Mouse (Mus musculus): Measurements from ENCODE around the gene Col6a4. TPM values are rescaled to one million over a fixed set of nuclear protein-coding genes. Genes with fewer than 3 reads are reported as not detected.

Col6a4 gene
- polyA plus RNA-seq, 1 experiment from 2014 or later, result not detected

GRCm38 (mm10) chr9:106071651-106072050, 24.9 kb downstream of the Col6a4 start:
- H3K9me3 ChIP-seq (replicated peaks), result no peaks in the 10 kb centered on the region
- WGBS (ENCODE audit: insufficient replicate concordance), result 56% methylated on average over 6 of the region's 6 CpGs
- no peak overlapping the region for H3K4me2 ChIP-seq
- no peaks in the 10 kb centered on the region for H3K27me3 ChIP-seq
- no peak overlapping the region for H3K4me3 ChIP-seq (replicated peaks)
- no peak overlapping the region for H3K9ac ChIP-seq
- ATAC-seq (ENCODE audit: low read depth), result no peak
- DNase-seq, result no peak
- H3K4me1 ChIP-seq (replicated peaks), result no peaks in the 10 kb centered on the region
- no peak overlapping the region for H3K27ac ChIP-seq
- no peaks in the 10 kb centered on the region for H3K36me3 ChIP-seq

- Histone ChIP-seq H3K9me3 (replicated peaks) (no peaks in the 10 kb centered on the region), H3K27me3 (no peaks in the 10 kb centered on the region), H3K36me3 (no peaks in the 10 kb centered on the region), H3K4me2 (no peak overlapping the region), H3K4me1 (replicated peaks) (no peaks in the 10 kb centered on the region), H3K27ac (no peak overlapping the region), H3K4me3 (replicated peaks) (no peak overlapping the region), H3K9ac (no peak overlapping the region)
- no peak for ATAC-seq (ENCODE audit: low read depth)
- DNase-seq, result no peak
- WGBS (ENCODE audit: insufficient replicate concordance), result 77% methylated on average over 4 of the region's 4 CpGs
These were observed 43.1 kb downstream of the Col6a4 start for GRCm38 (mm10) chr9:106053446-106053845.

- H3K9me3 ChIP-seq (replicated peaks), result no peaks in the 10 kb centered on the region
- ATAC-seq (ENCODE audit: low read depth) (no peak), DNase-seq (no peak)
- no peaks in the 10 kb centered on the region for H3K27me3 ChIP-seq
- 79% methylated on average over 9 of the region's 9 CpGs for WGBS (ENCODE audit: insufficient replicate concordance)
- no peaks in the 10 kb centered on the region for H3K4me1 ChIP-seq (replicated peaks)
- H3K9ac ChIP-seq, result no peak overlapping the region
- no peaks in the 10 kb centered on the region for H3K36me3 ChIP-seq
- H3K4me3 ChIP-seq (replicated peaks), result no peak overlapping the region
- no peak overlapping the region for H3K27ac ChIP-seq
- no peak overlapping the region for H3K4me2 ChIP-seq
These were observed 52.6 kb downstream of the Col6a4 start for GRCm38 (mm10) chr9:106043921-106044503.

GRCm38 (mm10) chr9:106039915-106040659, 56.5 kb downstream of the Col6a4 start:
- Histone ChIP-seq H3K27me3 (no peaks in the 10 kb centered on the region), H3K9me3 (replicated peaks) (no peaks in the 10 kb centered on the region), H3K4me2 (no peak overlapping the region), H3K36me3 (no peaks in the 10 kb centered on the region), H3K27ac (no peak overlapping the region), H3K4me3 (replicated peaks) (no peak overlapping the region), H3K4me1 (replicated peaks) (no peaks in the 10 kb centered on the region), H3K9ac (no peak overlapping the region)
- 57% methylated on average over 8 of the region's 8 CpGs for WGBS (ENCODE audit: insufficient replicate concordance)
- ATAC-seq (ENCODE audit: low read depth) (no peak), DNase-seq (no peak)

- Histone ChIP-seq H3K36me3 (no peaks in the 10 kb centered on the region), H3K27me3 (no peaks in the 10 kb centered on the region), H3K9me3 (replicated peaks) (no peaks in the 10 kb centered on the region), H3K4me2 (no peak overlapping the region), H3K4me1 (replicated peaks) (no peaks in the 10 kb centered on the region), H3K27ac (no peak overlapping the region), H3K4me3 (replicated peaks) (no peak overlapping the region), H3K9ac (no peak overlapping the region)
- WGBS (ENCODE audit: insufficient replicate concordance), result 53% methylated on average over 1 of the region's 1 CpGs
- DNase-seq (no peak), ATAC-seq (ENCODE audit: low read depth) (no peak)
These were observed 57.3 kb downstream of the Col6a4 start for GRCm38 (mm10) chr9:106039276-106039675.

GRCm38 (mm10) chr9:106038865-106039264, 57.7 kb downstream of the Col6a4 start:
- no peak for DNase-seq
- no peak overlapping the region for H3K27ac ChIP-seq
- H3K4me3 ChIP-seq (replicated peaks), result no peak overlapping the region
- no peaks in the 10 kb centered on the region for H3K36me3 ChIP-seq
- no peak for ATAC-seq (ENCODE audit: low read depth)
- no peak overlapping the region for H3K4me2 ChIP-seq
- H3K9me3 ChIP-seq (replicated peaks), result no peaks in the 10 kb centered on the region
- 7% methylated on average over 4 of the region's 4 CpGs for WGBS (ENCODE audit: insufficient replicate concordance)
- H3K9ac ChIP-seq, result no peak overlapping the region
- H3K4me1 ChIP-seq (replicated peaks), result no peaks in the 10 kb centered on the region
- H3K27me3 ChIP-seq, result no peaks in the 10 kb centered on the region

- ATAC-seq (ENCODE audit: low read depth), result no peak
- no peak for DNase-seq
- H3K4me1 ChIP-seq (replicated peaks), result no peaks in the 10 kb centered on the region
- no peaks in the 10 kb centered on the region for H3K27me3 ChIP-seq
- WGBS (ENCODE audit: insufficient replicate concordance), result 61% methylated on average over 3 of the region's 3 CpGs
- H3K9me3 ChIP-seq (replicated peaks), result no peaks in the 10 kb centered on the region
- H3K4me3 ChIP-seq (replicated peaks), result no peak overlapping the region
- no peak overlapping the region for H3K9ac ChIP-seq
- no peak overlapping the region for H3K4me2 ChIP-seq
- H3K27ac ChIP-seq, result no peak overlapping the region
- H3K36me3 ChIP-seq, result no peaks in the 10 kb centered on the region
These were observed 80.9 kb downstream of the Col6a4 start for GRCm38 (mm10) chr9:106015666-106016065.

GRCm38 (mm10) chr9:106013139-106013538, 83.4 kb downstream of the Col6a4 start:
- no peak overlapping the region for H3K4me3 ChIP-seq (replicated peaks)
- no peaks in the 10 kb centered on the region for H3K36me3 ChIP-seq
- ATAC-seq (ENCODE audit: low read depth), result no peak
- 76% methylated on average over 11 of the region's 11 CpGs for WGBS (ENCODE audit: insufficient replicate concordance)
- no peak overlapping the region for H3K9ac ChIP-seq
- no peak overlapping the region for H3K4me2 ChIP-seq
- H3K27ac ChIP-seq, result no peak overlapping the region
- H3K4me1 ChIP-seq (replicated peaks), result no peaks in the 10 kb centered on the region
- no peaks in the 10 kb centered on the region for H3K27me3 ChIP-seq
- DNase-seq, result no peak
- no peaks in the 10 kb centered on the region for H3K9me3 ChIP-seq (replicated peaks)

- Histone ChIP-seq H3K27ac (no peak overlapping the region), H3K27me3 (no peaks in the 10 kb centered on the region), H3K9ac (no peak overlapping the region), H3K4me2 (no peak overlapping the region), H3K9me3 (replicated peaks) (peaks cover 7% of the 10 kb centered on the region; the same call in 1 of the 2 replicates), H3K4me3 (replicated peaks) (no peak overlapping the region), H3K36me3 (no peaks in the 10 kb centered on the region), H3K4me1 (replicated peaks) (no peaks in the 10 kb centered on the region)
- ATAC-seq (ENCODE audit: low read depth), result no peak
- WGBS (ENCODE audit: insufficient replicate concordance), result 47% methylated on average over 11 of the region's 11 CpGs
- no peak for DNase-seq
These were observed 98.6 kb downstream of the Col6a4 start for GRCm38 (mm10) chr9:105997955-105998354.

- Histone ChIP-seq H3K9ac (no peak overlapping the region), H3K36me3 (no peaks in the 10 kb centered on the region), H3K27ac (no peak overlapping the region), H3K4me3 (replicated peaks) (no peak overlapping the region), H3K4me1 (replicated peaks) (no peaks in the 10 kb centered on the region), H3K9me3 (replicated peaks) (peaks cover 7% of the 10 kb centered on the region; the same call in 1 of the 2 replicates), H3K27me3 (no peaks in the 10 kb centered on the region), H3K4me2 (no peak overlapping the region)
- WGBS (ENCODE audit: insufficient replicate concordance), result 68% methylated on average over 6 of the region's 6 CpGs
- no peak for DNase-seq
- no peak for ATAC-seq (ENCODE audit: low read depth)
These were observed 104.2 kb downstream of the Col6a4 start for GRCm38 (mm10) chr9:105992425-105992824.

- WGBS (ENCODE audit: insufficient replicate concordance), result 63% methylated on average over 6 of the region's 6 CpGs
- Histone ChIP-seq H3K27me3 (no peaks in the 10 kb centered on the region), H3K4me2 (no peak overlapping the region), H3K9ac (no peak overlapping the region), H3K4me3 (replicated peaks) (no peak overlapping the region), H3K36me3 (no peaks in the 10 kb centered on the region), H3K4me1 (replicated peaks) (no peaks in the 10 kb centered on the region), H3K9me3 (replicated peaks) (no peaks in the 10 kb centered on the region), H3K27ac (no peak overlapping the region)
- ATAC-seq (ENCODE audit: low read depth), result no peak
- DNase-seq, result no peak
These were observed 106.5 kb downstream of the Col6a4 start for GRCm38 (mm10) chr9:105990099-105990498.

GRCm38 (mm10) chr9:105989468-105989867, 107.1 kb downstream of the Col6a4 start:
- no peak overlapping the region for H3K27ac ChIP-seq
- H3K4me1 ChIP-seq (replicated peaks), result no peaks in the 10 kb centered on the region
- H3K4me2 ChIP-seq, result no peak overlapping the region
- no peak overlapping the region for H3K9ac ChIP-seq
- H3K9me3 ChIP-seq (replicated peaks), result no peaks in the 10 kb centered on the region
- no peaks in the 10 kb centered on the region for H3K36me3 ChIP-seq
- no peaks in the 10 kb centered on the region for H3K27me3 ChIP-seq
- 61% methylated on average over 6 of the region's 6 CpGs for WGBS (ENCODE audit: insufficient replicate concordance)
- no peak for DNase-seq
- ATAC-seq (ENCODE audit: low read depth), result no peak
- H3K4me3 ChIP-seq (replicated peaks), result no peak overlapping the region
